Mouse (Mus musculus): ENCODE measurements around the gene Jmjd1c.

- TF ChIP-seq POLR2A (IDR thresholded peaks at IDR 0.05; ENCODE audit: low read depth, low read length) (no peak), CTCF (IDR thresholded peaks at IDR 0.05; ENCODE audit: extremely low read depth, insufficient read length, insufficient replicate concordance, low read depth, low read length) (no peak)
Measured at GRCm38 (mm10) chr10:67066421-67066820, 29.5 kb upstream of the Jmjd1c start.

Measured in small intestine, adult 2 months (tissue).